Mouse (Mus musculus): ENCODE results near the gene Sh3bp1. TPM values are rescaled to one million over a fixed set of nuclear protein-coding genes. Genes with fewer than 3 reads are reported as not detected.
A peak's percentile ranks its signal among the peaks of the same experiment; 100 is the strongest.

Gene Sh3bp1
- total RNA-seq, 1 experiment, result 10.5 TPM

DNA sequence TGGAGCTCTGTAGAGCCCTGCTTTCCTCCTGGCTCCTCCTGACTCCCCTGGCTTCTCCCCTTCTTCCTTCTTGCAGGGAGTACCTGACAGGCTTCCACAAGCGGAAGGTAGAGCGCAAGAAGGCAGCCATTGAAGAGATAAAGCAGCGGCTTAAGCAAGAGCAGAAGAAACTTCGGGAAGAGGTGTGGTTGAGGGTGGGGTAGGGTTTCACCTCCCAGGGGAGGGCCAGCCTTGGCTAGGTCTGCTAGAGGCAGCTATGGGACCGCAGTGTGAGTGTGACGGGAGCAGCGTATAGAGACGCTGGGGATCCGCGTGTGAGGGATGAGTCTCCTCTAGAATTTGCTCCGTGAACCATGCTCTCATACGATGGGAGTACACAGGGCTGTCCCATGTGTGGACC is 36.8 kb downstream of the Sh3bp1 start:
- no peak overlapping the region for H3K27ac ChIP-seq (ENCODE audit: insufficient read depth, low read depth, low read length, poor library complexity, severe bottlenecking)

DNA sequence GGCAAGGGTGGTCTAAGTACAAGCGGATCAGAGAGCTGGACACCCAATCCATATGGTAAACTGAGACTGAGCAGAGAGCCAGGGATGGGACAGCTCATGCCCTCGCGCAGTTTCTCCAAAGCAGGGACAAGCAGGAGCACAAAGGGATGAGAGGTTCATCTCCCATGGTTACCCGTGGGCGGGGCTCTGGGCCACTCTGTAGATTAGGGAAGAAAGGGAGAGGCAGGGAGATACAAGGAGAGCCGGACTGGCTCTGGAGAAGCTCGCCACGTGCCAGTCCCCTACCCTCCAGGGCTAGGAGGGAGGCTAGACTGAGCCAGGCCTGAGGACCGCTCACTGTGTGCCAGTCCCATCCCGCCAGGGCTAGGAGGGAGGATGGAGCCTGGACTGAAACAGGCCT is 37.7 kb downstream of the Sh3bp1 start:
- no peak for DNase-seq (ENCODE audit: low read depth, low spot score)
- H3K4me3 ChIP-seq (ENCODE audit: insufficient read depth in 1 of 2, low read depth in 1 of 2, low read length in 2 of 2, poor library complexity in 1 of 2, severe bottlenecking in 1 of 2), result peak overlapping the region in 1 of 2 experiments; percentile 15; a peak in 1 of 4 replicates
- H3K27ac ChIP-seq (ENCODE audit: insufficient read depth, low read depth, low read length, poor library complexity, severe bottlenecking), result no peak overlapping the region
- TF ChIP-seq ZC3H11A (IDR thresholded peaks at IDR 0.05; ENCODE audit: borderline replicate concordance, low read depth, low read length) (no peak), ZNF384 (IDR thresholded peaks at IDR 0.05; ENCODE audit: low read depth, low read length) (no peak), HCFC1 (IDR thresholded peaks at IDR 0.05; ENCODE audit: borderline replicate concordance, insufficient read depth, low read length) (no peak), CHD2 (IDR thresholded peaks at IDR 0.05; ENCODE audit: low read depth, low read length) (no peak), MAFK (IDR thresholded peaks at IDR 0.05; ENCODE audit: insufficient read depth, low read depth, low read length) (no peak)
- H3K4me1 ChIP-seq (ENCODE audit: control insufficient read depth in 2 of 2, insufficient read depth in 2 of 2, low read length in 2 of 2, poor library complexity in 1 of 2), result peaks cover 0 to 15% of the 10 kb centered on the region in 2 experiments; a peak in 1 of 4 replicates
- in situ Hi-C loops (cut with MboI; ENCODE audit: low sequenced_read_pairs in 2 of 2, unreplicated experiment in 2 of 2), result no loop called here
- H3K9ac ChIP-seq (ENCODE audit: insufficient read depth, low read depth, low read length, poor library complexity, severe bottlenecking), result 0 out of 2 replicates have a peak overlapping the region, but pooled peaks have one; percentile 3
- H3K9me3 ChIP-seq (ENCODE audit: control insufficient read depth, insufficient read depth, low read depth, low read length), result no peaks in the 10 kb centered on the region
- H3K36me3 ChIP-seq (ENCODE audit: control insufficient read depth, insufficient read depth, low read length, poor library complexity, severe bottlenecking), result peaks cover 47% of the 10 kb centered on the region

More for the DNA sequence above, 36.8 kb downstream of the Sh3bp1 start:
- no peaks in the 10 kb centered on the region for H3K9me3 ChIP-seq (ENCODE audit: control insufficient read depth, insufficient read depth, low read depth, low read length)
- TF ChIP-seq HCFC1 (IDR thresholded peaks at IDR 0.05; ENCODE audit: borderline replicate concordance, insufficient read depth, low read length), result no peak
- H3K9ac ChIP-seq (ENCODE audit: insufficient read depth, low read depth, low read length, poor library complexity, severe bottlenecking), result peak overlapping the region; percentile 43
- no peak for DNase-seq (ENCODE audit: low read depth, low spot score)
- in situ Hi-C loops (cut with MboI; ENCODE audit: low sequenced_read_pairs in 2 of 2, unreplicated experiment in 2 of 2), result no loop called here
- peaks cover 0 to 12% of the 10 kb centered on the region in 2 experiments; a peak in 1 of 4 replicates for H3K4me1 ChIP-seq (ENCODE audit: control insufficient read depth in 2 of 2, insufficient read depth in 2 of 2, low read length in 2 of 2, poor library complexity in 1 of 2)
- H3K36me3 ChIP-seq (ENCODE audit: control insufficient read depth, insufficient read depth, low read length, poor library complexity, severe bottlenecking), result peaks cover 42% of the 10 kb centered on the region
- peak overlapping the region; percentile 19 to 75; a peak in 2 of 4 replicates for H3K4me3 ChIP-seq (ENCODE audit: insufficient read depth in 1 of 2, low read depth in 1 of 2, low read length in 2 of 2, poor library complexity in 1 of 2, severe bottlenecking in 1 of 2)

GRCm38 (mm10) chr15:78937963-78938362 is 38.4 kb downstream of the Sh3bp1 start:
- DNase-seq (ENCODE audit: low read depth, low spot score), result no peak
- no peak overlapping the region for H3K9ac ChIP-seq (ENCODE audit: insufficient read depth, low read depth, low read length, poor library complexity, severe bottlenecking)
- TF ChIP-seq ZC3H11A (IDR thresholded peaks at IDR 0.05; ENCODE audit: borderline replicate concordance, low read depth, low read length), result no peak
- TF ChIP-seq ZNF384 (IDR thresholded peaks at IDR 0.05; ENCODE audit: low read depth, low read length), result no peak
- TF ChIP-seq MAFK (IDR thresholded peaks at IDR 0.05; ENCODE audit: insufficient read depth, low read depth, low read length), result no peak
- TF ChIP-seq CHD2 (IDR thresholded peaks at IDR 0.05; ENCODE audit: low read depth, low read length), result no peak
- TF ChIP-seq HCFC1 (IDR thresholded peaks at IDR 0.05; ENCODE audit: borderline replicate concordance, insufficient read depth, low read length), result no peak
- no peak overlapping the region for H3K4me3 ChIP-seq (ENCODE audit: insufficient read depth in 1 of 2, low read depth in 1 of 2, low read length in 2 of 2, poor library complexity in 1 of 2, severe bottlenecking in 1 of 2)
- H3K27ac ChIP-seq (ENCODE audit: insufficient read depth, low read depth, low read length, poor library complexity, severe bottlenecking), result no peak overlapping the region
- peaks cover 47% of the 10 kb centered on the region for H3K36me3 ChIP-seq (ENCODE audit: control insufficient read depth, insufficient read depth, low read length, poor library complexity, severe bottlenecking)
- in situ Hi-C loops (cut with MboI; ENCODE audit: low sequenced_read_pairs in 2 of 2, unreplicated experiment in 2 of 2), result no loop called here
- H3K9me3 ChIP-seq (ENCODE audit: control insufficient read depth, insufficient read depth, low read depth, low read length), result no peaks in the 10 kb centered on the region
- H3K4me1 ChIP-seq (ENCODE audit: control insufficient read depth in 2 of 2, insufficient read depth in 2 of 2, low read length in 2 of 2, poor library complexity in 1 of 2), result peaks cover 1 to 15% of the 10 kb centered on the region in 2 experiments; a peak in 1 of 4 replicates

DNA sequence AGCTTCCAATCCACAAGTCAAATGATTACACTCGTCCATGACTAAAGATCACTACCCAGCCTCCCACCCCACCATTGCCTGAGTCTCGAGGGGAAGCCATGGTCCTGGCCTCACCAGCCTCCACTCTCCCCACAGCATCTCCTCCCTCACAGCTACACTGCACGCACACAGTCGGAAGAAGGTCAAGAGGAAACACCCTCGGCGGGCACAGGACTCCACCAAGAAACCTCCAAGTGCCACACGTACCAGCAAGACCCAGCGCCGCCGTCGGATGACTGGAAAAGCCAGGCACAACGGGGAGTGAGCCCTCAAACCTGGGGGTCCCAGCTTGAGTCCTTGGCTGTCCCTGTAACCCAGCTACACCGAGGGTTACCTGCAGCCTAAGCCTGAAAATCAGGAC is 40.8 kb downstream of the Sh3bp1 start:
- DNase-seq (ENCODE audit: low read depth, low spot score), result no peak
- peaks cover 47% of the 10 kb centered on the region for H3K36me3 ChIP-seq (ENCODE audit: control insufficient read depth, insufficient read depth, low read length, poor library complexity, severe bottlenecking)
- H3K27ac ChIP-seq (ENCODE audit: insufficient read depth, low read depth, low read length, poor library complexity, severe bottlenecking), result no peak overlapping the region
- H3K4me1 ChIP-seq (ENCODE audit: control insufficient read depth in 2 of 2, insufficient read depth in 2 of 2, low read length in 2 of 2, poor library complexity in 1 of 2), result peaks cover 1 to 15% of the 10 kb centered on the region in 2 experiments; a peak in 1 of 4 replicates
- H3K9me3 ChIP-seq (ENCODE audit: control insufficient read depth, insufficient read depth, low read depth, low read length), result no peaks in the 10 kb centered on the region
- no peak for TF ChIP-seq HCFC1 (IDR thresholded peaks at IDR 0.05; ENCODE audit: borderline replicate concordance, insufficient read depth, low read length)
- no peak for TF ChIP-seq MAFK (IDR thresholded peaks at IDR 0.05; ENCODE audit: insufficient read depth, low read depth, low read length)
- TF ChIP-seq ZNF384 (IDR thresholded peaks at IDR 0.05; ENCODE audit: low read depth, low read length), result no peak
- TF ChIP-seq CHD2 (IDR thresholded peaks at IDR 0.05; ENCODE audit: low read depth, low read length), result no peak
- TF ChIP-seq ZC3H11A (IDR thresholded peaks at IDR 0.05; ENCODE audit: borderline replicate concordance, low read depth, low read length), result no peak
- no peak overlapping the region for H3K9ac ChIP-seq (ENCODE audit: insufficient read depth, low read depth, low read length, poor library complexity, severe bottlenecking)
- in situ Hi-C loops (cut with MboI; ENCODE audit: low sequenced_read_pairs in 2 of 2, unreplicated experiment in 2 of 2), result no loop called here
- no peak overlapping the region for H3K4me3 ChIP-seq (ENCODE audit: insufficient read depth in 1 of 2, low read depth in 1 of 2, low read length in 2 of 2, poor library complexity in 1 of 2, severe bottlenecking in 1 of 2)

- TF ChIP-seq MAFK (IDR thresholded peaks at IDR 0.05; ENCODE audit: insufficient read depth, low read depth, low read length) (no peak), ZC3H11A (IDR thresholded peaks at IDR 0.05; ENCODE audit: borderline replicate concordance, low read depth, low read length) (no peak), CHD2 (IDR thresholded peaks at IDR 0.05; ENCODE audit: low read depth, low read length) (no peak)
- no peak overlapping the region for H3K27ac ChIP-seq (ENCODE audit: insufficient read depth, low read depth, low read length, poor library complexity, severe bottlenecking)
- H3K4me3 ChIP-seq (ENCODE audit: insufficient read depth in 1 of 2, low read depth in 1 of 2, low read length in 2 of 2, poor library complexity in 1 of 2, severe bottlenecking in 1 of 2), result peak overlapping the region in 1 of 2 experiments; percentile 34; a peak in 1 of 4 replicates
- H3K9ac ChIP-seq (ENCODE audit: insufficient read depth, low read depth, low read length, poor library complexity, severe bottlenecking), result peak overlapping the region; percentile 58; the same call in 1 of the 2 replicates
- in situ Hi-C loops (cut with MboI; ENCODE audit: low sequenced_read_pairs in 2 of 2, unreplicated experiment in 2 of 2), result no loop called here
- peaks cover 37% of the 10 kb centered on the region for H3K36me3 ChIP-seq (ENCODE audit: control insufficient read depth, insufficient read depth, low read length, poor library complexity, severe bottlenecking)
- no peak for DNase-seq (ENCODE audit: low read depth, low spot score)
- peaks cover 1 to 3% of the 10 kb centered on the region in 2 experiments; a peak in 1 of 4 replicates for H3K4me1 ChIP-seq (ENCODE audit: control insufficient read depth in 2 of 2, insufficient read depth in 2 of 2, low read length in 2 of 2, poor library complexity in 1 of 2)
- no peaks in the 10 kb centered on the region for H3K9me3 ChIP-seq (ENCODE audit: control insufficient read depth, insufficient read depth, low read depth, low read length)
These were observed 43.1 kb downstream of the Sh3bp1 start for GRCm38 (mm10) chr15:78942663-78943062.

Data from ES-E14 (cell line).